Mouse (Mus musculus) bone marrow, adult 2 months (tissue): ENCODE measurements around the gene Paip2b. TPM values are rescaled to one million over a fixed set of nuclear protein-coding genes. Genes with fewer than 3 reads are reported as not detected.

ENCODE experiments used
- H3K27ac ChIP-seq: fragments of 200-500 bp; 2 replicates; pipeline ENCODE4 v1.5.1; 2012; ENCODE audit warnings: low read depth, mild to moderate bottlenecking, control low read depth, inconsistent platforms, low read length; ENCODE audit not compliant: control insufficient read depth, poor library complexity, insufficient read depth
- H3K4me1 ChIP-seq: fragments of 200-500 bp; 2 replicates; pipeline ENCODE4 v1.6.1; 2011; ENCODE audit warnings: low read length; ENCODE audit not compliant: control insufficient read depth, insufficient read depth
- H3K4me3 ChIP-seq: fragments of 200-500 bp; replicated peaks from 2 replicates; pipeline ENCODE3; 2011; ENCODE audit warnings: mild to moderate bottlenecking, low read depth, low read length, control low read depth; ENCODE audit not compliant: control insufficient read depth
- CTCF ChIP-seq: fragments of 200-500 bp; IDR thresholded peaks from 2 replicates; pipeline ENCODE4 v1.5.1; 2011; ENCODE audit warnings: low read length, control low read depth; ENCODE audit not compliant: control insufficient read depth, insufficient read depth
- POLR2A ChIP-seq: fragments of 200-500 bp; IDR thresholded peaks from 2 replicates; pipeline ENCODE4 v1.6.1; 2011; ENCODE audit warnings: low read depth, mild to moderate bottlenecking, control low read depth, low read length, borderline replicate concordance; ENCODE audit not compliant: control insufficient read depth
- WGBS: fragments of 180-500 bp; shearing (Covaris S2); methylation state at CpG from one replicate; pipeline ENCODE4 v1.1.7; 2018; 5-methylcytosine and 5-hydroxymethylcytosine counted together
- polyA plus RNA-seq: library from polyadenylated mRNA; stranded (reverse); fragments of >200 nt; gene quantifications from 2 replicates; pipeline ENCODE4 v1.2.4, GENCODE M21; 2011; ENCODE audit warnings: low replicate concordance; ENCODE audit not compliant: missing spikeins, insufficient read depth, insufficient read length

The Paip2b gene
- polyA plus RNA-seq, 1 experiment, result 9.7 TPM

- no peaks in the 10 kb centered on the region for H3K4me1 ChIP-seq
- H3K27ac ChIP-seq, result no peak overlapping the region
- no peak overlapping the region for H3K4me3 ChIP-seq
- TF ChIP-seq CTCF (no peak), POLR2A (no peak)
- WGBS, result 74% methylated on average over 2 of the region's 2 CpGs
These were observed 10.6 kb downstream of the Paip2b start for GRCm38 (mm10) chr6:83820727-83821515.

DNA sequence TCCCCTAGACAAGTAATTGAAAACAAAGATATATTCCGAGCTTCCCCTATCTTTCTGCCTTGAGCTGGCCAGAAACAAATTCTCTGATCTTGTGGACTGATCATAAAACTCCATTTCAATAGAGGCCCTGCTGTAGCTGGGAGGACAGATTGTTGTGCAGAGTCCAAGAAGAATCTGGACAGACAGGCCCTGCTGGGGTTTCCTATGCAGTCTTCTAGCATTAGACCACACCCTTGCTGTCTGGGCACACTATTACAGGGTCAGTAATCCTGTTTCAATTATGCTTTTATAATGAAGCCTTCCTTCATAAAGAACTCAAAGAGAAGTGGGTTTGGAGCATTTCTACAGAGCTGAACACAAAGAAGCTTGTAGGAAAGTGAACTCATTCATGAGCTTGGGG lies 12.5 kb downstream of the Paip2b start:
- H3K4me1 ChIP-seq, result no peaks in the 10 kb centered on the region
- H3K27ac ChIP-seq, result no peak overlapping the region
- TF ChIP-seq POLR2A (no peak), CTCF (no peak)
- no peak overlapping the region for H3K4me3 ChIP-seq
- WGBS, result 76% methylated on average over 1 of the region's 1 CpGs

DNA sequence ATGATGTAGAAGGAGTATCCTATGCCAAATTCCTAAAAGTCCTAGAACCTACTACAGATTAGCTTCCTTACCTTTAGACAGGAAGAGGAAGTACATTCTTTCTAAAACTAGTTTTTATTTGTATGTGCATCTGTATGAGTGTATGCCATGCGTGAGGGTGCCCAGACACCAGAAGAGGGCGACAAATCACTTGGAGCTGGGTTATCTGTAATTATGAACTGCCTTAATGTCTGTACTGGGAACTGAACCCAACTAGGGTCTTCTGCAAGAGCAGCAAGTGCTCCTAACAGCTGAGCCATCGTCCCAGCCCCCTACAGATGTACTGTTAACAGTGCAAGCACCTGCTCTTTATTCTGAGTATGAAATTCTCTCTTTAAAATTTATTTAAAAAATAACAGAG lies 15.7 kb downstream of the Paip2b start:
- Histone ChIP-seq H3K4me3 (no peak overlapping the region), H3K4me1 (no peaks in the 10 kb centered on the region), H3K27ac (no peak overlapping the region)
- TF ChIP-seq POLR2A, result no peak
- TF ChIP-seq CTCF, result no peak
- 87% methylated on average over 3 of the region's 3 CpGs for WGBS

GRCm38 (mm10) chr6:83802846-83803245 lies 28.7 kb downstream of the Paip2b start:
- 76% methylated on average over 3 of the region's 3 CpGs for WGBS
- Histone ChIP-seq H3K4me1 (no peaks in the 10 kb centered on the region), H3K27ac (no peak overlapping the region), H3K4me3 (no peak overlapping the region)
- TF ChIP-seq CTCF (no peak), POLR2A (no peak)

GRCm38 (mm10) chr6:83802033-83802432 lies 29.5 kb downstream of the Paip2b start:
- no peaks in the 10 kb centered on the region for H3K4me1 ChIP-seq
- no peak overlapping the region for H3K27ac ChIP-seq
- H3K4me3 ChIP-seq, result no peak overlapping the region
- WGBS, result 84% methylated on average over 5 of the region's 5 CpGs
- TF ChIP-seq CTCF (no peak), POLR2A (no peak)

DNA sequence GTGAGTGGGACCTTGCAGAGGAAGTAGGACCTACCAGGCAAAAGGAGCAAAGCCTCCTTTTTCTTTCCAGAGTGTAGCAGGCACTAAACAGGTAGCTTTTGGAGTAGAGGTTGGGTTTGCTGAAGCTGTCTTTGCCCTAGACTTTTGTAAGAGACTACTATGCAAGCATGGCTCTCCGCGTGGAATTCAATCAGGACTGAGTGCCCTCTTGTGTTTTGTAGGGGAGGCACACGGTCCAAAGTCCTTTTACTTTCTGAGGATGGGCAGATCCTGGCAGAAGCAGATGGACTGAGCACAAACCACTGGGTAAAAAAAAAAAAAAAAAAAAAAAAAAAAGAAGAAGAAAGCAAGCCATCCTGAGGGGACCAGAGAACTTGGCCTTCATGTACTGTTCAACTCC lies 34.9 kb downstream of the Paip2b start:
- Histone ChIP-seq H3K27ac (no peak overlapping the region), H3K4me3 (no peak overlapping the region), H3K4me1 (no peaks in the 10 kb centered on the region; the same call in 1 of the 2 replicates)
- TF ChIP-seq CTCF, result no peak
- TF ChIP-seq POLR2A, result no peak
- 72% methylated on average over 3 of the region's 3 CpGs for WGBS

DNA sequence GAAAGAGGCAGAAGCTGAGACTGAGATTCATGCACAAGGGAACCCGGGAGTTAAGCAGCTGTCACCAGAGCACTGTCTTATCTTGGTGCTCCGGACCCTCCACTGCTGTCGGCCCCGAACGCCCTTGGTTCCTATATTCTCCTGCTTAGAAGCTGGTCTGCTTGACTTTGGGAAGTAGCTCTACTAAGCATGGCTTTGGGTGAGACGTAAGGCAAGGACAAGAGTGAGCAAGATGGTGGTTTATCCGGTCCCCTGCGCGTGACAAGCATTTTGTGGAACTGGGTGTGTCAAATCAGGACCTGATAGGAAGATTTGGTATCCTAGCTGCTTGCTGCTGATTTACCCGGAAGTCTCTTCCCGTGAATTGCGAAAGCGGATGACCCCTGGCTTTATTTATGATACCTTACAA lies 36.0 kb downstream of the Paip2b start:
- TF ChIP-seq POLR2A (no peak), CTCF (no peak)

DNA sequence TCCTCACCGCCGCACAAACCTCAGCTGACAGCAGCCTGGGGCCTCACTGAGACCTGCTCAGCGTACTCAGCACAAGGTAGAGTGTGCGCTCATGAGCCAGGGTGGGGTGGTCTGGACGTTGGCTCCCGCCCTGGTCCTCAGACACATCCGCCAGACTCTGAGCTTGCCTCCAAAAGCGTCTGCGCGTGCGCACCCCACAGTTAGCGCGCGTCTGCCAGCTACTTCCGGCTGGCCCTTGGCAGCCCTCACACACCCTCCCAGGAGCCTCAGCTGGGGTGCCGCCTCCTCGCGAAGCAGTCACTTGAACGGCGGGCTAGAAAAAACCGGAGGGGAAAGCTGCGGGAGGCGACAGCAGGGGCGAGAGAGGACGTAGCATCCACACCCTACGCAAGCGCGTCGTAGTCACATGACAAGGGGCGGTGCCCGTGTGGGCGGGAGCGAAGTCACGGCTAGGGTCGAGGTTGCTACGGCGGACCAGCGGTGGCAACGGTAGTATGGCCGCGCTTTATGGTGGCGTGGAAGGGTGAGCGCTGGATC lies 36.7 kb downstream of the Paip2b start, which contains the start of gene Nagk:
Gene Nagk (plus strand): TSS at position 223 of the 537 bp plus-strand sequence.
- Histone ChIP-seq H3K4me1 (no peaks in the 10 kb centered on the region; the same call in 1 of the 2 replicates), H3K4me3 (peak within 1 kb of the TSS; percentile 88), H3K27ac (peak within 1 kb of the TSS; percentile 98)
- under 1% methylated on average over 43 of the region's 43 CpGs for WGBS
- TF ChIP-seq CTCF, result 0 out of 2 replicates have a peak, but pooled peaks have one; percentile 13
- TF ChIP-seq POLR2A, result peak; percentile 83

More for the DNA sequence above, 36.0 kb downstream of the Paip2b start:
- no peaks in the 10 kb centered on the region; the same call in 1 of the 2 replicates for H3K4me1 ChIP-seq
- H3K4me3 ChIP-seq, result peak overlapping the region; percentile 88
- H3K27ac ChIP-seq, result peak overlapping the region; percentile 98
- 2% methylated on average over 13 of the region's 13 CpGs for WGBS
